Mouse (Mus musculus): ENCODE data around the gene Cpa2.

GRCm38 (mm10) chr6:30600033-30600432, 58.7 kb downstream of the Cpa2 start:
- TF ChIP-seq CTCF (IDR thresholded peaks at IDR 0.05) (no peak), POLR2A (IDR thresholded peaks at IDR 0.05; ENCODE audit: insufficient read depth, low read depth, low read length) (no peak), EP300 (IDR thresholded peaks at IDR 0.05; ENCODE audit: insufficient read depth, low read depth, low read length) (no peak)

All from heart, adult 2 months (tissue).